Mouse (Mus musculus) heart, adult 2 months (tissue): ENCODE measurements around the gene Golph3.

Experiments used
- CTCF ChIP-seq: fragments of 200-600 bp; IDR thresholded peaks from 2 replicates; pipeline ENCODE4 v1.8.1; 2022; ENCODE audit warnings: antibody characterized with exemption, mild to moderate bottlenecking, moderate library complexity
- EP300 ChIP-seq: fragments of 200-500 bp; IDR thresholded peaks from 2 replicates; pipeline ENCODE4 v1.6.1; 2011; ENCODE audit warnings: low read depth, low read length, control low read depth; ENCODE audit not compliant: insufficient read depth
- POLR2A ChIP-seq: fragments of 200-500 bp; IDR thresholded peaks from 2 replicates; pipeline ENCODE4 v1.6.1; 2011; ENCODE audit warnings: mild to moderate bottlenecking, low read depth, low read length, control low read depth; ENCODE audit not compliant: insufficient read depth

- TF ChIP-seq POLR2A (no peak), CTCF (no peak), EP300 (no peak)
These were observed 13.1 kb downstream of the Golph3 start for GRCm38 (mm10) chr15:12334381-12334780.
